Mouse (Mus musculus): ENCODE data around the gene Mylk2.

- TF ChIP-seq CTCF (IDR thresholded peaks at IDR 0.05; ENCODE audit: low read depth, low read length) = no peak
- no peak for TF ChIP-seq EP300 (IDR thresholded peaks at IDR 0.05; ENCODE audit: insufficient read depth, low read depth, low read length)
Measured at GRCm38 (mm10) chr2:152863346-152863745, 47.8 kb upstream of the Mylk2 start.

Measured in ES-Bruce4 (cell line).